Mouse (Mus musculus): ENCODE data around the gene Olfr693. TPM values are rescaled to one million over a fixed set of nuclear protein-coding genes. Genes with fewer than 3 reads are reported as not detected.
"Not testable (repeated sequence)": the region's sequence is repeated elsewhere in the genome, so short reads cannot be mapped to it uniquely, and the experiment has no call there.

The Olfr693 gene
- not detected for total RNA-seq (2021)
- long read RNA-seq, experiment 1, result 0 reads
- long read RNA-seq, experiment 2, result 0 reads

- DNase-seq, result no peak
Measured at GRCm38 (mm10) chr7:106680484-106680883, at the start of gene Olfr693. Olfr693 (minus strand) TSS chr7:106680584.

- DNase-seq, result not testable (repeated sequence)
Measured at GRCm38 (mm10) chr7:106725654-106726053, 45.3 kb upstream of the Olfr693 start.

DNA sequence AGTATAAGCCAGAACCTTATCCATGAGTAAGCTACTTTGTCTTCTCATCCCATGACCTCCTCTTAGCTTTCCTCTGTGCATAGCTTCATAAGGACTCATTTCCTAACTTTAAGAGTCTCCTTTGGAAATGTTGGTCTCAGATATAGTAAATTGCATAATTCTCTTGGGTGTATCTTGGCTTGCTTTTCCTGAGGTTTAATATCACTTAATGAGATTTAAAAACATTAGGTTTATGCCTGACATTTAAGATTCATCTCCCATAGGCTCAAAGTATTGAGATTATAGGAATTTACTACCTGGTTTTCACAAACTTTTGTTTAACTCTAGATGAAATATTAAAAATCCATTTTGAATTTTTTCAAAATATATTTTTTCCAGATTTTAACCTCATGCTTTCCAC, 35.9 kb upstream of the Olfr693 start, which contains the start of gene Olfr695:
Gene Olfr695, minus strand, starts transcription at position 101 of the 400 bp plus-strand sequence.
- no peak for DNase-seq

DNA sequence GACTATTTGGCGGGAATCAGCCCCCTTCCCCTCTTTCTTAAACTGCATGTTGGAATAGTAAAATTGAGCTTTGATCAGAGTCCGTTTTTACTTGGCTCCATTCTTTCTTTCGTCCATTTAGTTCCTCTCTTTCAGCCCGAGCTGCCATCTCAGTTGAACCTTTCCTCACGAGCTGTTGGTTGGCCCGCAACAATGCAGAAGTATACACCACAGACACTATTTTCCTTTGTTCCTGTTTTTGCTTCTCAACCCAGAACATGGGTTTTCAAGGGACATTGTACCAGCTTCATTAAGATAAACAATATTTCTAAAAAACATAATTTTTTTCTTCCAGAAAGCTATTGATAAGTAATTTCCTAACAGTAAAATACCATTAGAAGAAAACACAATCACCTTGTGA, 31.1 kb upstream of the Olfr693 start:
- DNase-seq, result no peak

- DNase-seq, result not testable (repeated sequence)
Measured at GRCm38 (mm10) chr7:106707705-106708104, 27.3 kb upstream of the Olfr693 start.

DNA sequence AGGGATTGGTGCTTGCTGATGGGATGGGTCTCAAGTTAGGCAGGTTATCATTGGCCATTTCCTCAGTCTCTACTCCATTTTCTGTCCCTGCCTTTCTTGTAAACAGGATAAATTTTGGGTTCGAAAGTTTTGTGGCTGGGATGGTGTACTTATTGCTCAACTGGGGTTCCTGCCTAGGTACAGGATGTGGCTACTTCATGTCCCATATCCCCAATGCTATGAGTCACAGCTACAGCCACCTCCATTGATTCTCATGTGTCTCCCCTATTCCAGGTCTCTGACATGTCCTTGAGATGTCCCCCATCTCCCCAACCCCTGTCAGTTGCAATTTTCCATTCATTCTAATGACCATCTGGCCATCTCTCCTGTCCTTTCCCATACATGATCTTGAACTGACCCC, 16.5 kb upstream of the Olfr693 start:
- DNase-seq, result no peak

DNA sequence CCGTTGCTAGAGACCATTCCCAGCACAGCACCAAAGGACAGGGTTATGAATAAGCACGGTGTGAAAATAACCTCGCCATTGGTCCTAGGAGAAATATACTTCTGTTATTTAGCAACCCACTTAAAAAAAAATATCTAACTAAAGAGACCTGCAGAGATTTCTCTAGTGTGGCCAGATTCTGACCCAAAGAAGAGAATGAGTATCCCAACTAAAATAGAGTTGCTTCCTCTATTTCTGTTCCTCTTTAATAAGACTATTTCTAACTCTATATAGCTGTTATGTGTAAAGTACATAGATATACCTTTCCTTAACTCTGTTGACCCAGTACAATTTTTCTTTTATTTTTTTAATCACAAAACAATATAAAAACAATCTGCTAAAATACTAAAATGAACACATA, 12.6 kb upstream of the Olfr693 start:
- DNase-seq, result no peak

DNA sequence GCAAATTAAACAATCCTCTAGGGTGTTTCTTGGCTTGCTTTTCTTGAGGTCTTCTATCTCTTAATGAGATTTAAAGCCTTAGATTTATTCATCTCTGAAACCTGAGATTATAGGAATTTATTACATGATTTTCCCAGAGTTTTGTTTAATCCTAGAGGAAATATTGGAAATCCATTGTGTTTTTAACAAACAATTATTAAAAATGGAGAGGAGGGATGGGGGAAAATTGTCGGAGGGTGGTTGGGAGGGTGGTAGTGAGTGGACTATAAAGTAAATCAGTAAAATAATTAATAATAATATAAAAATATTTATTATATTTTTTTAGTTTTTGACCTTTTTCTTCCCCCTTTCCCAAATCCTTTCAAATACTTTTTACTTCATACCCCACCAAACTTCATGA, 11.3 kb upstream of the Olfr693 start, which contains the start of gene Olfr694:
Gene Olfr694, minus strand, starts transcription at position 101 of the 400 bp plus-strand sequence.
- no peak for DNase-seq

DNA sequence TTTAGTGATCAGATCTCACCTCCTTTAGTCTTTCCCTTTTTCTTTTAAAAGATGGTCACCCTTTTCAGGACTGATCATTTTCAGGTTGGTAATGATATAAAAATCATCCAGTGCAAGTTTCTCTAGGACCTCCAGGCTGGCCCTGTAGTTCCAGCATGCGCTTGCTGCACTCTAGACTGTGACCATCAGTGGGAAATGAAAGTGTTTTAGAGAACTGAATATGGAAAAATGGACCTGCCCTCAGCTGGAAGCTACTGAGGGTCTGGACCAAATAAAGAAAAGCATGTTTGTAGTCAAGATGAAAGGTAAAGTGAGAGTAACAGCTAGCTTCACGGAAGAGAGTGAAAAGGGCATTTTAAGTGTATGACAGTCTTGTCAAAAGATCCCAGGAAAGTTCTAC, 5.0 kb upstream of the Olfr693 start:
- no peak for DNase-seq

GRCm38 (mm10) chr7:106652344-106652652, 28.1 kb downstream of the Olfr693 start:
- no peak for DNase-seq

- DNase-seq, result no peak
Measured at GRCm38 (mm10) chr7:106651555-106652343, 28.6 kb downstream of the Olfr693 start.

- DNase-seq, result no peak
Measured at GRCm38 (mm10) chr7:106649774-106650173, 30.6 kb downstream of the Olfr693 start.

GRCm38 (mm10) chr7:106645261-106645660, 35.1 kb downstream of the Olfr693 start:
- no peak for DNase-seq

DNA sequence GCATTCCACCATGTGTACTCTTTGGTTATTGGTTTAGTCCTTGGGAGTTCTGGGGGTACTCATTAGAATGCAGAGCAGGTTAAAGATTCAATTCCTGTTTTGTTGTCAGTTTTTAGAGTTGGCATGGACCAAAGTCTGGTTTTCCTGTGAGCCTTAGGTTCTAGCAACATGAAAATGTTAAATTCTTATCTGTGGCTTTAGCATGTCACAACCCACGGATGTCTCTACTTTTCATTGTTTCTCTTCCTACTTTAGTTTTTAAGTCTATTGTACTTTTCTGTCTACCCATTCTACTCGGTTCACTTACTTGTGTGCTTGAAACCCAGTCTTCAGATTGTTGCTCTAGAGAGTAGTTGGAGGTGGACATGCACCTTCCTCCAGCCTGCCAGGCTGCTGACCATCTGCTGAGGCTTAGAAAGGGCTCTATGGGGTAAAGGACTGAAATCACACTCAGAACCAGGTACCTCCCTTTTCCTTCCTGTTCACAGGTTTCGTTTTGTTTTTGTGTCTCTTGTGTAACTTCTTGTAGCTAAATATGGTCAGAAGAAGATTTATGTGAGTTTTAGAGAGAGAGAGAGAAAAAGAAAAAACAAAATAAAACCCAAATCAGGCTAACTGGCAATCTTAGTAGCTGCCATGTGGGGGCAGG, 36.0 kb downstream of the Olfr693 start:
- DNase-seq, result no peak

DNA sequence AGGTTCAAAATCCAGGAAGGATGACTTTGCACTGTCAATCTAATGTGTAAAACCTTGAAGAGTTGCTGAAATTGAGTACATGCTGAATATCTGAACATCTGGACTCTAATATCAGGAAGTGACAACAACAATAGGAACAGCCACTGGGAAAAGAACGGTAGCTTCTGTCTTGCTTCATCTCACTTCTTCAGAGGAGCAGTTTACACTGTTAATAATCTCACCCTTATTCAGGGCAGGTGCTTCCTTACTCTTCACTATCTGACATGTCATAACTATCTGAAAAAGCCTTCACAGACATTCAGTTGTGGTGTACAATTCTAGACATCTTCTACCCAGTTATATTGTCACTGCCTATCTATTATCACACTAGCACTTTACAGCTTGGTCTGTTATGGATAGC, 39.5 kb downstream of the Olfr693 start:
- no peak for DNase-seq

DNA sequence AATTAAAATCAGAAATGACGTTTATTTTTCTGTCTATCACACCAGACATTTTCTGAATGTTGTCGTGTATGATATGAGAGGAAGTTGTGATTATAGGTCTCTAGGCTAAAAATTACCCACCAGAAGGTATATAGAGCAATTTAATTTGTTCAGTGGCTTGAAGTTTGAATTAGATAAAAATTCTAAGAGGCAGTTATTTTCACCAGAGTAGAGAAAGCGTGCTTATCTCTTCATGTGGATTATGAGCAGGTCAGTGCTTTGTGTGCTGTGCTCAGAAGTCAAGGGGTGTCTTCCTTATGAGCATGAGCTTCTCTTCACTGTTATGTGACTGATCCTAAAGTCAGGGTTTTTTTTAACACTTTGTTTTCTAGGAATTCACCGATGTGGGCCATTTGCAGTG, 44.8 kb downstream of the Olfr693 start:
- DNase-seq, result no peak

Other genes starting within 250 kb of the Olfr693 start
- gene Olfr694, start 11.2 kb upstream of the Olfr693 start, total RNA-seq (2021), result not detected
- not detected for gene Olfr695, start 35.8 kb upstream of the Olfr693 start, total RNA-seq (2021)
- gene Olfr697, start 61.9 kb upstream of the Olfr693 start, total RNA-seq (2021), result not detected
- gene Olfr698, start 74.8 kb upstream of the Olfr693 start, total RNA-seq (2021), result not detected
- gene Olfr699, start 112.6 kb upstream of the Olfr693 start, total RNA-seq (2021), result not detected
- gene Olfr700, start 128.2 kb upstream of the Olfr693 start, total RNA-seq (2021), result not detected
- gene Olfr701, start 133.5 kb upstream of the Olfr693 start, total RNA-seq (2021), result not detected
- gene Olfr702, start 153.3 kb upstream of the Olfr693 start, total RNA-seq (2021), result not detected
- not detected for gene Olfr703, start 162.8 kb upstream of the Olfr693 start, total RNA-seq (2021)
- gene Olfr704, start 182.6 kb upstream of the Olfr693 start, total RNA-seq (2021), result not detected
- not detected for gene Olfr705, start 196.3 kb upstream of the Olfr693 start, total RNA-seq (2021)
- gene Olfr706, start 207.6 kb upstream of the Olfr693 start, total RNA-seq (2021), result not detected
- not detected for gene Olfr707, start 220.7 kb upstream of the Olfr693 start, total RNA-seq (2021)
- not detected for gene Olfr1532-ps1, start 227.4 kb upstream of the Olfr693 start, total RNA-seq (2021)